Mouse (Mus musculus) bone marrow macrophage, adult 2 months (primary cell): ENCODE measurements around the gene Crip3.

Source experiments
- CTCF ChIP-seq: IDR thresholded peaks from 2 replicates; pipeline ENCODE4 v1.5.1; 2012; ENCODE audit warnings: low read depth, mild to moderate bottlenecking, low read length, moderate library complexity
- POLR2A ChIP-seq: IDR thresholded peaks from 2 replicates; pipeline ENCODE4 v1.6.1; 2012; ENCODE audit warnings: mild to moderate bottlenecking, low read depth, low read length, borderline replicate concordance

- TF ChIP-seq CTCF = no peak
- TF ChIP-seq POLR2A = no peak
Measured at GRCm38 (mm10) chr17:46454539-46454938, 25.8 kb downstream of the Crip3 start.
